Mouse (Mus musculus) midbrain, embryonic 14.5 days (tissue): ENCODE measurements at regions not wholly inside any gene's neighbourhood (a gene's known extent, or its start where the extent isn't known, plus 50 kb on each side); places are given as distances from the start of the nearest gene placed in this dataset.

ENCODE experiments used
- ATAC-seq: fragments of 200-750 bp; cut with Nextera tagmentation; 2 replicates; pipeline ENCODE4 v1.8.0; 2017; ENCODE audit warnings: moderate number of reproducible peaks, moderate library complexity; ENCODE audit not compliant: low FRiP score, low TSS enrichment
- DNase-seq: peaks from one replicate; pipeline ENCODE4 v3.0.0-alpha.2; 2015
- H3K27ac ChIP-seq: fragments of 300-500 bp; sonication (generic); replicated peaks from 2 replicates; pipeline ENCODE4 v1.5.1; 2014; ENCODE audit warnings: mild to moderate bottlenecking, low read depth, low read length, moderate library complexity
- H3K27me3 ChIP-seq: fragments of 300-500 bp; sonication (generic); 2 replicates; pipeline ENCODE4 v1.6.1; 2014; ENCODE audit warnings: low read length, control low read depth, mixed read lengths; ENCODE audit not compliant: control insufficient read depth, insufficient read depth
- H3K36me3 ChIP-seq: fragments of 300-500 bp; sonication (generic); 2 replicates; pipeline ENCODE4 v1.6.1; 2014; ENCODE audit warnings: low read length, control low read depth; ENCODE audit not compliant: control insufficient read depth, insufficient read depth
- H3K4me1 ChIP-seq: fragments of 300-500 bp; sonication (generic); 2 replicates; pipeline ENCODE4 v1.6.1; 2014; ENCODE audit warnings: mild to moderate bottlenecking, antibody characterized with exemption, low read length, control low read depth; ENCODE audit not compliant: control insufficient read depth, insufficient read depth
- H3K4me2 ChIP-seq: fragments of 300-500 bp; sonication (generic); 2 replicates; pipeline ENCODE4 v1.6.1; 2014; ENCODE audit warnings: mild to moderate bottlenecking, low read length, moderate library complexity
- H3K4me3 ChIP-seq: fragments of 300-500 bp; sonication (generic); replicated peaks from 2 replicates; pipeline ENCODE4 v1.5.1; 2014; ENCODE audit warnings: low read depth, low read length
- H3K9ac ChIP-seq: fragments of 300-500 bp; sonication (generic); replicated peaks from 2 replicates; pipeline ENCODE4 v1.6.1; 2014; ENCODE audit warnings: mild to moderate bottlenecking, low read length, moderate library complexity
- H3K9me3 ChIP-seq: fragments of 300-500 bp; sonication (generic); 2 replicates; pipeline ENCODE4 v1.6.1; 2016; ENCODE audit warnings: low read length, control low read depth, mixed read lengths; ENCODE audit not compliant: control insufficient read depth
- WGBS: fragments of 180-500 bp; shearing (Covaris S2); extraction: QIAGEN DNeasy Blood & Tissue Kit; methylation state at CpG from one replicate; pipeline ENCODE4 v1.1.7; 2014; 5-methylcytosine and 5-hydroxymethylcytosine counted together

- H3K4me1 ChIP-seq: no peaks in the 10 kb centered on the region
- no peak overlapping the region for H3K27ac ChIP-seq
- no peaks in the 10 kb centered on the region for H3K36me3 ChIP-seq
- 39% methylated on average over 9 of the region's 9 CpGs for WGBS
- ATAC-seq (peak; percentile 58), DNase-seq (peak; percentile 91)
- H3K4me2 ChIP-seq: no peak overlapping the region
- H3K9ac ChIP-seq: no peak overlapping the region
- H3K4me3 ChIP-seq: no peak overlapping the region
- peaks cover 3% of the 10 kb centered on the region for H3K27me3 ChIP-seq
- H3K9me3 ChIP-seq: no peaks in the 10 kb centered on the region
These were observed 1467.0 kb upstream of the Slc10a2 start for GRCm38 (mm10) chr8:6572066-6572665.

GRCm38 (mm10) chr8:6550965-6551364 is 1445.8 kb upstream of the Slc10a2 start:
- ATAC-seq (no peak), DNase-seq (peak; percentile 50)
- no peak overlapping the region for H3K4me3 ChIP-seq
- no peak overlapping the region for H3K9ac ChIP-seq
- H3K27me3 ChIP-seq: no peaks in the 10 kb centered on the region
- H3K4me1 ChIP-seq: no peaks in the 10 kb centered on the region
- no peaks in the 10 kb centered on the region for H3K36me3 ChIP-seq
- no peak overlapping the region for H3K27ac ChIP-seq
- H3K4me2 ChIP-seq: no peak overlapping the region
- no peaks in the 10 kb centered on the region for H3K9me3 ChIP-seq

GRCm38 (mm10) chr8:6527171-6527570 is 1422.0 kb upstream of the Slc10a2 start:
- Histone ChIP-seq H3K4me1 (no peaks in the 10 kb centered on the region), H3K27ac (no peak overlapping the region), H3K9ac (no peak overlapping the region), H3K4me3 (no peak overlapping the region), H3K36me3 (no peaks in the 10 kb centered on the region), H3K9me3 (no peaks in the 10 kb centered on the region), H3K27me3 (no peaks in the 10 kb centered on the region), H3K4me2 (no peak overlapping the region)
- ATAC-seq (no peak), DNase-seq (no peak)
- 13% methylated on average over 5 of the region's 5 CpGs for WGBS

- H3K9ac ChIP-seq: no peak overlapping the region
- H3K9me3 ChIP-seq: no peaks in the 10 kb centered on the region
- no peaks in the 10 kb centered on the region for H3K27me3 ChIP-seq
- ATAC-seq (no peak), DNase-seq (no peak)
- no peak overlapping the region for H3K27ac ChIP-seq
- H3K4me1 ChIP-seq: no peaks in the 10 kb centered on the region
- no peak overlapping the region for H3K4me3 ChIP-seq
- no peak overlapping the region for H3K4me2 ChIP-seq
- H3K36me3 ChIP-seq: no peaks in the 10 kb centered on the region
These were observed 1410.9 kb upstream of the Slc10a2 start for GRCm38 (mm10) chr8:6515882-6516682.

GRCm38 (mm10) chr8:6492453-6492852 is 1387.3 kb upstream of the Slc10a2 start:
- Histone ChIP-seq H3K9me3 (no peaks in the 10 kb centered on the region), H3K9ac (no peak overlapping the region), H3K4me1 (no peaks in the 10 kb centered on the region), H3K27ac (no peak overlapping the region), H3K36me3 (no peaks in the 10 kb centered on the region), H3K4me2 (no peak overlapping the region), H3K27me3 (no peaks in the 10 kb centered on the region), H3K4me3 (no peak overlapping the region)
- 79% methylated on average over 1 of the region's 1 CpGs for WGBS
- DNase-seq: peak; percentile 43
- no peak for ATAC-seq

- no peaks in the 10 kb centered on the region for H3K9me3 ChIP-seq
These were observed 1376.8 kb upstream of the Slc10a2 start for GRCm38 (mm10) chr8:6481966-6482365.

GRCm38 (mm10) chr8:6471089-6471488 is 1365.9 kb upstream of the Slc10a2 start:
- H3K36me3 ChIP-seq: no peaks in the 10 kb centered on the region
- H3K27me3 ChIP-seq: no peaks in the 10 kb centered on the region
- ATAC-seq (no peak), DNase-seq (no peak)
- H3K9ac ChIP-seq: no peak overlapping the region
- H3K9me3 ChIP-seq: no peaks in the 10 kb centered on the region
- H3K4me3 ChIP-seq: no peak overlapping the region
- WGBS: 83% methylated on average over 3 of the region's 3 CpGs
- H3K4me1 ChIP-seq: no peaks in the 10 kb centered on the region
- no peak overlapping the region for H3K4me2 ChIP-seq
- no peak overlapping the region for H3K27ac ChIP-seq

More at GRCm38 (mm10) chr8:6481966-6482365, 1376.8 kb upstream of the Slc10a2 start:
- DNase-seq (no peak), ATAC-seq (no peak)
- WGBS: 91% methylated on average over 1 of the region's 1 CpGs
- Histone ChIP-seq H3K4me2 (no peak overlapping the region), H3K4me3 (no peak overlapping the region), H3K9ac (no peak overlapping the region), H3K4me1 (no peaks in the 10 kb centered on the region), H3K27ac (no peak overlapping the region), H3K36me3 (no peaks in the 10 kb centered on the region), H3K27me3 (no peaks in the 10 kb centered on the region)

- Histone ChIP-seq H3K9ac (no peak overlapping the region), H3K9me3 (no peaks in the 10 kb centered on the region), H3K4me2 (no peak overlapping the region), H3K4me1 (no peaks in the 10 kb centered on the region), H3K36me3 (no peaks in the 10 kb centered on the region), H3K27me3 (no peaks in the 10 kb centered on the region), H3K4me3 (no peak overlapping the region), H3K27ac (no peak overlapping the region)
- peak; percentile 25 for DNase-seq
- 44% methylated on average over 3 of the region's 3 CpGs for WGBS
- ATAC-seq: no peak
These were observed 1351.5 kb upstream of the Slc10a2 start for GRCm38 (mm10) chr8:6456553-6457180.

- Histone ChIP-seq H3K27me3 (no peaks in the 10 kb centered on the region), H3K27ac (no peak overlapping the region), H3K9ac (no peak overlapping the region), H3K9me3 (no peaks in the 10 kb centered on the region), H3K4me2 (no peak overlapping the region), H3K4me3 (no peak overlapping the region), H3K36me3 (no peaks in the 10 kb centered on the region), H3K4me1 (no peaks in the 10 kb centered on the region)
- ATAC-seq: no peak
- 65% methylated on average over 6 of the region's 6 CpGs for WGBS
- no peak for DNase-seq
These were observed 1343.2 kb upstream of the Slc10a2 start for GRCm38 (mm10) chr8:6448301-6448700.
